Mouse (Mus musculus) megakaryocyte, embryonic 14.5 days (primary cell): ENCODE measurements around the gene Pias4.

ENCODE experiments used
- FLI1 ChIP-seq: IDR thresholded peaks from 2 replicates; pipeline ENCODE4 v1.6.1; 2012; ENCODE audit warnings: low read length, inconsistent platforms, mixed read lengths
- GATA1 ChIP-seq: IDR thresholded peaks from 3 replicates; pipeline ENCODE4 v1.6.1; 2012; ENCODE audit warnings: mixed read lengths, low read length, inconsistent platforms, borderline replicate concordance

DNA sequence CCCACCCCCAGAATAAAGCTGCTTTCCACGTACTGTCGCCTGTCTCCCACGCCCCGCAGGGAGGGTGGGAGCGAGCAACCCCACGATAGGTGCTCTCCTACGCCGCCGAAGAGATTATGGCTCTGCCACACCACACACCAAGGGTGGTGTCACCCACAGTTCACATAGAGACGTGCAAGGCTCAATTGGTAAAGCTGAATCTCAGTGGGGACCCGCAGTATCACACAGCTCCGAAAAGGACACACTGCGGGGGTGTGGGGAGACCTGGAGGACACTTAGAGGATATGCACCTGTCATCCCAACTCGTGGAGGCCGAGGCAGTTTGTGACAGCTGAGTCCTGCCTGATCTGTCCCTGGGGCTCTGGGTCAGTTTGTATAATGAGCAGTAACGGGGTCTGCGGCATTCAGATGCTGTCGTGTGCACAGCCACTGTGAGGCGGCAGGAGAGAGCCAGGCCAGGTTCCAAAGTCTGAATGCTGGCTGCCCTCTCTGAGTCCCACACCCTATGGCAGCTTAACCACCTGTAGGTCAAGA, 25.3 kb upstream of the Pias4 start:
- TF ChIP-seq GATA1 (no peak), FLI1 (no peak)
